Mouse (Mus musculus): ENCODE measurements around the gene Dnajc12.
"Not testable (repeated sequence)": the region's sequence is repeated elsewhere in the genome, so short reads cannot be mapped to it uniquely, and the experiment has no call there.

Dnajc12 gene

DNA sequence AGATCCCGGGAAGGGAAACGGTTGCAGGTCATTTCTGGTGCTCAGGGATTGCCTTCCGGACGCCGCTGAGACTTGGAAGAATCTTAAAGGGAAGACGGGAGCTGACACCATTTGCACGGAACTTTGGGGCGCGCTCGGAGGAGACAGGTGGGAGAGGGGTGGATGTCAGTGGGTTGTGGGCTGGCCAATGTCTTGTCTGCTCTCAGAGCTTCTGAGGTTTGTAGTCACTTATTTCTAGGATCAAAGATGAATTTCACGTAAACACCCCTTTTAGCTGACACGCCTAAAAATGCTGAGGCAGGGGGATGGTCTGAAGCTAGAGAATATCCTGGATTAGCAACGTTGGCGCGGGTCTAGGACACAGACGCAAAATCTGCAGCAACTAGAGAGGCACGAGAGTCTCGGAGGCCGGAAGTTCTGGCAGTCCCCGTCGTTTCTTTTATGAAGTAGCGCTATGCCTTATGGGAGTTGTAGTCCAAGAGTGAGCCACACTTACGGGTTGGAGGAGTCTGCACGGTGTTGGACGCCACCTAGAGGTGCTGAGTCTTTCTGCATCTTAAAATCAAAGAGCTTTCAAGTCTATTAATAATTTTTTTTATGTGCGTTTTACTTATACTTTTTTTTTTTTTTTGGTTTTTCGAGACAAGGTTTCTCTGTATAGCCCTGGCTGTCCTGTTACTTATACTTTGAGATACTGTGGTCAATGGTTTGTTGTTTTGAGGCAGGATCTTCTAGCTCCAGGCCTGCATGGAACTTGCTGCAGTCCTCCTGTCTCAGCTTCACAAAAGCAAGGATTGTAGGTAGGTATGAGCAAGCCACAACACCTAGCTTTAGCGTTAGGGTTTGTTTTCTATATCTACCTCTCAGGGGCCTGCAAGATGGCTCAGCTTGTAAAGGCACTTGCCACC, at the start of gene Dnajc12:
TSS of gene Dnajc12 (plus strand) at position 72 of the 908 bp plus-strand sequence.
- in situ Hi-C loops (cut with MboI, MseI), result loop anchor here in 1 of 2 experiments (5.0 kb wide), 1 partner anchor 230 kb away; no protein-coding TSS in a partner anchor

DNA sequence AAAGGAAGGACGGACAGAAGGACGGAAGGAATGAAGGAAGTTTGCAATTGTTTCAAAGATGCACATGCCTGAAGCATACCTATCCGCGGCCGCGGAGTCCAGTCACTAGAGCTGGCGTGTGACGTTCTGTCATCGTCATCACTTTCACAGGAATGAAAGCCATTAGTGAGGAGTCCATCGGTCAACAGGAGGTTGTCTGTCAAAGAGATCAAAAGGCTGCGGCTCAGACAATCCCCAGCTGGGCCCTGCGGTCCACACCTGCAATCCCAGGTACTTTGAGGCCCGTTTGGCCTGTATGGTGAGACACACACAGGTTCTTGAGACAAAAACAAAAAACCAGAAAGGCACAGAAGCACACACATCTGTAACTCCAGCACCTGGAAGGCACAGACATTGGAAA, 45.3 kb upstream of the Dnajc12 start:
- in situ Hi-C loops (cut with MboI, MseI), result loop anchor here in 1 of 2 experiments (5.0 kb wide), 2 partner anchors 35 to 85 kb away; partner anchors contain the start of gene Gm7075

- in situ Hi-C loops (cut with MboI, MseI), result loop anchor here in 1 of 2 experiments (5.0 kb wide), 2 partner anchors 35 to 85 kb away; partner anchors contain the start of gene Gm7075
These were observed 44.9 kb upstream of the Dnajc12 start for GRCm38 (mm10) chr10:63337326-63337725.

- in situ Hi-C loops (cut with MboI, MseI), result loop anchor here in 1 of 2 experiments (5.0 kb wide), 2 partner anchors 34 to 84 kb away; partner anchors contain the start of gene Gm7075
These were observed 44.0 kb upstream of the Dnajc12 start for GRCm38 (mm10) chr10:63337951-63338836.

GRCm38 (mm10) chr10:63338914-63339643, 43.2 kb upstream of the Dnajc12 start:
- in situ Hi-C loops (cut with MboI, MseI), result loop anchor here in 1 of 2 experiments (5.0 kb wide), 2 partner anchors 33 to 83 kb away; partner anchors contain the start of gene Gm7075

DNA sequence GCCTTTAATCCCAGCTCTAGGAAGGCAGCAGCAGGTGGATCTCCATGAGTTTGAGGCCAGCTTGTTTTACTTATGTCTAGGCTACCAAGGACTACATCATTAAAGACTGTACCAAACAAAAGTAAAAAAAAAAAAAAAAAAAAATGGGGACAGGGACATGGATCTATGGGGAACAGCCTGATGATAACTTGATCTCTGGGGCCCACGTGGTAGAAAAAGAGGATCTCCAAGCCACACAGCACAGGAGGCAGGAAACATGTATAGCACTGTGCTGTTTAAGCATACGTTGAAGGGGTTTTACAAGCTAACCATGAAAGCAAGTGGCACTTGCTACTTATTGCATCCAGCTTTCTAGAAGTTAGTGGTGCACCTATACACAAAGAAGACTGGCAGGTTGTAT, 40.9 kb upstream of the Dnajc12 start:
- in situ Hi-C loops (cut with MboI, MseI), result no loop called here

DNA sequence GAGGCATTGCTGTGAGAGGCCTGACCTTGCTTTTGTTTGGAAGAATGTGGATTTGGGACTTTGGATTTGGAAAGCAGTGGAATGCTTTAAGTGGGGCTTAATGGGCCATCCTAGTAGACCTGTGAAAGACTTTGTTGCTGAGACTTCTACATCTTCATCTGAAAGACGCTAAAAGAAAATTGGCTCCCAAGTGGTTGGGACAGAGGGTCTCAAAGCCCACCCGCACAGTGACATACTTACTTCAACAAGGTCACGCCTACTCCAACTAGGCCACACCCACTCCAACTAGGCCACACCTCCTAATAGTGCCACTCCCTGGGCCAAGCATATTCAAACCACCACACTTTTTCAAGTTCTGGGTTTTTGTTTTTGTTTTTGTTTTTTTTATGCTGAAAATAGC, 37.5 kb upstream of the Dnajc12 start:
- in situ Hi-C loops (cut with MboI, MseI), result no loop called here

GRCm38 (mm10) chr10:63348291-63348690, 34.0 kb upstream of the Dnajc12 start:
- in situ Hi-C loops (cut with MboI, MseI), result no loop called here

DNA sequence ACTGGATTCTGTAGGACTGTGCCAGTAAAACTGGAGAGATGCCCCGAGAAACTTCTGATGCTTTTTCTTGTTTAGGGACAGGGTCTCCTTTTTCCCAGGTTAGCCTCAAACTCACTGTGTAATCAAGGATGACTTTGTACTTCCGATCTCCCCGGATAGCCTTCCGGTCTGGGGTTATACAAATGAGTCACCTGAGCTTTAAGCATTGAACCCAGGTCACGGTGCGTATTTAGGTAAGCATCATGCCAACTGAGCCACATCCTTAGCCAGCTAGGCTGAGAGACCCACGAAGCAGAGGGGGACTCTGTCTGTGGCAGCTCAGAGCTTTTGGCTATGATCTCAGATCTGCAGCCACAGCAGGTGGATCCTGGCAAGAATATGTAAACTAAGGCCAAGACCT, 31.6 kb upstream of the Dnajc12 start:
- in situ Hi-C loops (cut with MboI, MseI), result no loop called here

DNA sequence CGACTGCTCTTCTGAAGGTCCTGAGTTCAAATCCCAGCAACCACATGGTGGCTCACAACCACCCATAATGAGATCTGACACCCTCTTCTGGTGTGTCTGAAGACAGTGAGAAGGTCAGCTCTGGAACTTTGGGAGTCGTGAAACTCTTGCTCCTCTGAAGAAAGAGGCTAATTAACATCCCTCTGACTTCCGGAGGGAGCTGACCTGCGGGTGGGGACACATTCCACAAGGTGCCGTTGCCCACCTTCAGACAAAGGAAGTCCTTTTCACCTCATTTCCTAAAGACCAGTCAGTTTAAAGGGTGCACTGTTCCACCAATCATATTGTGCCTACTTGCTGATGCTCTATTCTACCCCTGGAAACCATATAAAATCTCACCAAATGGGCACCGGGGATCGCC, 31.1 kb upstream of the Dnajc12 start:
- in situ Hi-C loops (cut with MboI, MseI), result not testable (repeated sequence)

- in situ Hi-C loops (cut with MboI, MseI), result no loop called here
These were observed 30.1 kb upstream of the Dnajc12 start for GRCm38 (mm10) chr10:63352111-63352510.

DNA sequence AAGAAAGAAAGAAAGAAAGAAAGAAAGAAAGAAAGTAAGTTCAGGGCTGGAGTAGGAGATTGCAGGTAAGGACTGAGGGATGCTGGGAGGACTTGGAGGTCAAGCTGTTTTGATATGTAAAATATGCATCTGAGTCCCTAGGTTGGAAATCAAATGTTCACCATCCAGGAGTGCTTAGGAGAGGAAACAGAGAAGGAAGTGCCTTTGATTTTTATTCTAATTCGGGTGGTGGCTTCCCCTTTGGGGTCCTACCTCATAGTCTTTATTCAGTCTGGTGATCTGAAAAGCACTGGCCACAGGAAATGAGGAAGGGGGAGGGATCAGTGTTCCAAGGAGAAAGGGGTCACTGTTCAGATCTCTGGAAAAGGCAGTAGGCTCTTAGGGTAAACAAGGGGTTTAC, 21.7 kb upstream of the Dnajc12 start:
- in situ Hi-C loops (cut with MboI, MseI), result no loop called here

- in situ Hi-C loops (cut with MboI, MseI), result no loop called here
These were observed 16.3 kb upstream of the Dnajc12 start for GRCm38 (mm10) chr10:63365918-63366455.

DNA sequence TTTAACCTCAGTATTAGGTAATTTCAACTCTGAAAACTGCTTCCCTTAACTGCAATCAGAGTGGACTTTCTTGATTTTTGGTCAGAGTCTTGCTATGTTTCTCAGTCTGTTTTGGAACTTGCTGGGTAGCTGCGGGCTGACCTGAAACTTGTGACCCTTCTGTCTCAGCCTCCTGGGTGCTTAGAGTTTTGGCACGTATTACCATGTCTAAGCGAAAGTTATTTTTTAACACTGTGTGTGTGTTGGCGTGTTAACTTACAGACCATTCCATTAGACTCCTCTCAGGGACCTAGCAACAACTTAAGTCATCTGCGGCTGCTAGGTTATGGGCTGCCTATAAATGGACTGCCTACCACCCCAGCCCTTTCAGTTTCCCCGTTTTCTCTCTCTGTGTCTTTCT, 14.9 kb upstream of the Dnajc12 start:
- in situ Hi-C loops (cut with MboI, MseI), result no loop called here

DNA sequence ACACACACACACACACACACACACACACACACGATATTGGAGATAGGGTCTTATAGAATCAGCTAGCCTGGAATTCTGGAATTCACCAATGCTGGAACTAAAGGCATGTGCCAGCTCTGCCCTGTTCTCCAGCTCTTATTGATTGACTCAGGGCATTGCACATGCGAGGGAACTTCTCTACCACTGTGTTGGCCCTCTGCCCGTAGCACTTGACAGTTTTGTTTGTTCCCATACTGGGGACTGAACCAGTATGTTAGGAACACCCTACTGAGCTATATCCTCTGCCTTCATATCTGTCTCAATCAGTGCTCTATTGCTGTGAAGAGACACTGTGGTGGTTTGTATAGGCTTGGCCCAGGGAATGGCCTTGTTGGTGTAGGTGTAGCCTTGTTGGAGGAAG, 14.2 kb upstream of the Dnajc12 start:
- in situ Hi-C loops (cut with MboI, MseI), result no loop called here

DNA sequence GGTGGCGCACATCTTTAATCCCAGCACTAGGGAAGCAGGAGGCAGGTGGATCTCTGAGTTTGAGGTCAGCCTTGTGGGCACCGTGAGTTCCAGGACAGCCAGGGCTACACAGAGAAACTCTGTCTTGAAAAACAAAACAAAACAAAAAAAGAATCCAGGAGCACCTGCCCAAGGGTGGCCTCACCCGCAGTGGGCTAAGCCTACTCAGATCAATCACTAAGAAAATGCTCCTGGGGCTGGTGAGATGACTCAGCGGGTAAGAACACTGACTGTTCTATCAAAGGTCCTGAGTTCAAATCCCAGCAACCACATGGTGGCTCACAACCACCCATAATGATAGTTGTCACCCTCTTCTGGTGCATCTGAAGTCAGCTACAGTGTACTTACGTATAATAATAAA, 5.9 kb upstream of the Dnajc12 start:
- in situ Hi-C loops (cut with MboI, MseI), result loop anchor here in 1 of 2 experiments (5.0 kb wide), 2 partner anchors 69 to 219 kb away; no protein-coding TSS in a partner anchor

GRCm38 (mm10) chr10:63377468-63377867, 4.8 kb upstream of the Dnajc12 start:
- in situ Hi-C loops (cut with MboI, MseI), result loop anchor here in 1 of 2 experiments (5.0 kb wide), 2 partner anchors 70 to 220 kb away; no protein-coding TSS in a partner anchor

GRCm38 (mm10) chr10:63378948-63379680, 3.1 kb upstream of the Dnajc12 start:
- in situ Hi-C loops (cut with MboI, MseI), result loop anchor here in 1 of 2 experiments (5.0 kb wide), 2 partner anchors 72 to 222 kb away; no protein-coding TSS in a partner anchor

GRCm38 (mm10) chr10:63381498-63382280, 554 bp upstream of the Dnajc12 start, which contains the start of gene Sirt1:
Sirt1 (minus strand) TSS chr10:63381704.
- in situ Hi-C loops (cut with MboI, MseI), result loop anchor here in 1 of 2 experiments (5.0 kb wide), 1 partner anchor 229 kb away; no protein-coding TSS in a partner anchor

Measured in T-helper 17 cell (primary cell).